Mouse (Mus musculus): ENCODE data around the gene Nudt16l1. TPM values are rescaled to one million over a fixed set of nuclear protein-coding genes. Genes with fewer than 3 reads are reported as not detected.

Nudt16l1 gene
- 10 to 100 TPM; 75.9 to 85.5 (median 78.3) TPM for total RNA-seq (2022)

GRCm38 (mm10) chr16:4938461-4938860, at the start of gene Nudt16l1:
Gene Nudt16l1, plus strand, starts transcription at chr16:4938761.
- no peak for DNase-seq

GRCm38 (mm10) chr16:4890201-4890709, 48.3 kb upstream of the Nudt16l1 start:
- DNase-seq = no peak

GRCm38 (mm10) chr16:4892171-4892570, 46.4 kb upstream of the Nudt16l1 start:
- no peak for DNase-seq

GRCm38 (mm10) chr16:4894201-4894908, 44.2 kb upstream of the Nudt16l1 start:
- DNase-seq = no peak

GRCm38 (mm10) chr16:4896249-4897027, 42.1 kb upstream of the Nudt16l1 start:
- no peak for DNase-seq

GRCm38 (mm10) chr16:4897146-4897730, 41.3 kb upstream of the Nudt16l1 start:
- no peak for DNase-seq

GRCm38 (mm10) chr16:4898881-4899280, 39.7 kb upstream of the Nudt16l1 start:
- no peak for DNase-seq

- DNase-seq = no peak
Measured at GRCm38 (mm10) chr16:4899711-4900110, 38.9 kb upstream of the Nudt16l1 start.

GRCm38 (mm10) chr16:4901167-4901566, 37.4 kb upstream of the Nudt16l1 start:
- DNase-seq = no peak

- DNase-seq = no peak
Measured at GRCm38 (mm10) chr16:4902390-4902789, 36.2 kb upstream of the Nudt16l1 start.

- no peak for DNase-seq
Measured at GRCm38 (mm10) chr16:4903491-4904102, 35.0 kb upstream of the Nudt16l1 start.

- no peak for DNase-seq
Measured at GRCm38 (mm10) chr16:4904878-4905277, 33.7 kb upstream of the Nudt16l1 start.

GRCm38 (mm10) chr16:4905591-4905990, 33.0 kb upstream of the Nudt16l1 start:
- DNase-seq = no peak

GRCm38 (mm10) chr16:4906559-4906958, 32.0 kb upstream of the Nudt16l1 start:
- no peak for DNase-seq

GRCm38 (mm10) chr16:4907386-4907785, 31.2 kb upstream of the Nudt16l1 start:
- no peak for DNase-seq

- DNase-seq = no peak
Measured at GRCm38 (mm10) chr16:4907972-4908371, 30.6 kb upstream of the Nudt16l1 start.

GRCm38 (mm10) chr16:4909745-4910144, 28.8 kb upstream of the Nudt16l1 start:
- no peak for DNase-seq

- DNase-seq = no peak
Measured at GRCm38 (mm10) chr16:4910758-4911157, 27.8 kb upstream of the Nudt16l1 start.

- DNase-seq = no peak
Measured at GRCm38 (mm10) chr16:4912074-4912648, 26.4 kb upstream of the Nudt16l1 start.

GRCm38 (mm10) chr16:4912907-4913782, 25.4 kb upstream of the Nudt16l1 start:
- DNase-seq = no peak

Measured in adrenal gland, adult 8-10 months (tissue).